Mouse (Mus musculus): ENCODE measurements around the gene Esm1. TPM values are rescaled to one million over a fixed set of nuclear protein-coding genes. Genes with fewer than 3 reads are reported as not detected.
A peak's percentile ranks its signal among the peaks of the same experiment; 100 is the strongest.

Gene Esm1
- total and polyA plus RNA-seq, 2 experiments from 2014 or later: 0.37 to 1.6 TPM

- Histone ChIP-seq H3K4me3 (ENCODE audit: low read length) (no peak overlapping the region), H3K27ac (no peak overlapping the region), H3K4me1 (ENCODE audit: insufficient read depth, low read length) (no peaks in the 10 kb centered on the region), H3K4me2 (ENCODE audit: low read depth, low read length) (no peak overlapping the region), H3K27me3 (ENCODE audit: insufficient read depth, low read length) (no peaks in the 10 kb centered on the region), H3K36me3 (ENCODE audit: insufficient read depth, low read length) (no peaks in the 10 kb centered on the region), H3K9ac (replicated peaks; ENCODE audit: low read length) (no peak overlapping the region), H3K9me3 (ENCODE audit: low read length) (no peaks in the 10 kb centered on the region)
- WGBS: 93% methylated on average over 5 of the region's 5 CpGs
- DNase-seq (ENCODE audit: low spot score) (no peak), ATAC-seq (no peak)
- no peak for TF ChIP-seq CTCF (IDR thresholded peaks at IDR 0.05; ENCODE audit: low read depth)
Observed at GRCm38 (mm10) chr13:113259237-113259636, 49.8 kb downstream of the Esm1 start.

DNA sequence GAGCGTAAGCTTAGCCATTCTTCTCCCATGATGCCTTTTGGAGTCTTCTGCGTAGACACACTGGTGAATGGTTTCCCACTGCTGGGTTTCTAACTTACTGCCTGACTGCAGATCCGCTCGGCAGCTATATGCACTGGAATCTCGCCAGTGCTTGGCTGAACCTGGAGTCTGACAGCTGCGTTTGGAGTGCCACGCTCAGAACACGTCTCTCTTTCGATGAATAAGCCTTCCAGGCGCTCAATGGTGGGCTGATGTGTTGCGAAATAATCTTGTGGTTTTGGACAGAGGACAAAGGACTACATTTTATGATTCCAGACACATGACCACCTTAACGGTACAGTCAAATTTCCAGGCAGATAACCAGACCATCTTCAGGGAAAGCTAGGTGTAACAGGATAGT, 53.4 kb downstream of the Esm1 start:
- no peak overlapping the region for H3K4me2 ChIP-seq (ENCODE audit: low read depth, low read length)
- TF ChIP-seq CTCF (IDR thresholded peaks at IDR 0.05; ENCODE audit: low read depth): no peak
- no peaks in the 10 kb centered on the region for H3K9me3 ChIP-seq (ENCODE audit: low read length)
- no peak overlapping the region for H3K27ac ChIP-seq
- H3K9ac ChIP-seq (replicated peaks; ENCODE audit: low read length): no peak overlapping the region
- DNase-seq (ENCODE audit: low spot score): peak; percentile 77
- peak; percentile 58 for ATAC-seq
- no peaks in the 10 kb centered on the region for H3K4me1 ChIP-seq (ENCODE audit: insufficient read depth, low read length)
- no peaks in the 10 kb centered on the region for H3K36me3 ChIP-seq (ENCODE audit: insufficient read depth, low read length)
- WGBS: 34% methylated on average over 12 of the region's 12 CpGs
- H3K27me3 ChIP-seq (ENCODE audit: insufficient read depth, low read length): no peaks in the 10 kb centered on the region
- no peak overlapping the region for H3K4me3 ChIP-seq (ENCODE audit: low read length)

- Histone ChIP-seq H3K9me3 (ENCODE audit: low read length) (no peaks in the 10 kb centered on the region), H3K4me3 (ENCODE audit: low read length) (no peak overlapping the region), H3K27me3 (ENCODE audit: insufficient read depth, low read length) (no peaks in the 10 kb centered on the region), H3K4me2 (ENCODE audit: low read depth, low read length) (no peak overlapping the region), H3K9ac (replicated peaks; ENCODE audit: low read length) (no peak overlapping the region), H3K36me3 (ENCODE audit: insufficient read depth, low read length) (no peaks in the 10 kb centered on the region), H3K4me1 (ENCODE audit: insufficient read depth, low read length) (no peaks in the 10 kb centered on the region), H3K27ac (no peak overlapping the region)
- DNase-seq (ENCODE audit: low spot score): peak; percentile 87
- WGBS: 20% methylated on average over 13 of the region's 13 CpGs
- TF ChIP-seq CTCF (IDR thresholded peaks at IDR 0.05; ENCODE audit: low read depth): peak; percentile 74
- no peak for ATAC-seq
Observed at GRCm38 (mm10) chr13:113265257-113265656, 55.8 kb downstream of the Esm1 start.

GRCm38 (mm10) chr13:113266495-113266951, 57.1 kb downstream of the Esm1 start:
- no peak overlapping the region for H3K9ac ChIP-seq (replicated peaks; ENCODE audit: low read length)
- H3K9me3 ChIP-seq (ENCODE audit: low read length): no peaks in the 10 kb centered on the region
- TF ChIP-seq CTCF (IDR thresholded peaks at IDR 0.05; ENCODE audit: low read depth): peak; percentile 90
- H3K36me3 ChIP-seq (ENCODE audit: insufficient read depth, low read length): no peaks in the 10 kb centered on the region
- H3K4me3 ChIP-seq (ENCODE audit: low read length): no peak overlapping the region
- ATAC-seq (peak; percentile 48), DNase-seq (ENCODE audit: low spot score) (peak; percentile 90)
- H3K27ac ChIP-seq: no peak overlapping the region
- no peaks in the 10 kb centered on the region for H3K4me1 ChIP-seq (ENCODE audit: insufficient read depth, low read length)
- H3K27me3 ChIP-seq (ENCODE audit: insufficient read depth, low read length): no peaks in the 10 kb centered on the region
- H3K4me2 ChIP-seq (ENCODE audit: low read depth, low read length): no peak overlapping the region; the same call in 1 of the 2 replicates
- WGBS: 32% methylated on average over 9 of the region's 9 CpGs

- WGBS: 68% methylated on average over 3 of the region's 3 CpGs
- no peaks in the 10 kb centered on the region for H3K9me3 ChIP-seq (ENCODE audit: low read length)
- no peak for TF ChIP-seq CTCF (IDR thresholded peaks at IDR 0.05; ENCODE audit: low read depth)
- H3K4me3 ChIP-seq (ENCODE audit: low read length): no peak overlapping the region
- H3K27me3 ChIP-seq (ENCODE audit: insufficient read depth, low read length): no peaks in the 10 kb centered on the region
- H3K9ac ChIP-seq (replicated peaks; ENCODE audit: low read length): no peak overlapping the region
- ATAC-seq (no peak), DNase-seq (ENCODE audit: low spot score) (no peak)
- no peaks in the 10 kb centered on the region for H3K4me1 ChIP-seq (ENCODE audit: insufficient read depth, low read length)
- no peaks in the 10 kb centered on the region for H3K36me3 ChIP-seq (ENCODE audit: insufficient read depth, low read length)
- H3K4me2 ChIP-seq (ENCODE audit: low read depth, low read length): no peak overlapping the region
- no peak overlapping the region for H3K27ac ChIP-seq
Observed at GRCm38 (mm10) chr13:113267204-113267603, 57.7 kb downstream of the Esm1 start.

Other genes starting within 250 kb of the Esm1 start
- 1.3 and 2.7 TPM in 2 replicates for gene Ccno, start 221.9 kb upstream of the Esm1 start, total RNA-seq (2014; rRNA removed)
- gene Ccno, start 221.9 kb upstream of the Esm1 start, polyA plus RNA-seq (2015; fragmentation: Nextera tagmentation; extraction: Ambion mirVana): 1.7 and 1.9 TPM in 2 replicates
- 0.73 and 2.4 TPM in 2 replicates for gene Mcidas, start 215.8 kb upstream of the Esm1 start, total RNA-seq (2014; rRNA removed)
- 0.88 and 0.95 TPM in 2 replicates for gene Mcidas, start 215.8 kb upstream of the Esm1 start, polyA plus RNA-seq (2015; fragmentation: Nextera tagmentation; extraction: Ambion mirVana)
- gene Cdc20b, start 174.5 kb upstream of the Esm1 start, total RNA-seq (2014; rRNA removed): 2.4 and 3.1 TPM in 2 replicates
- gene Cdc20b, start 174.5 kb upstream of the Esm1 start, polyA plus RNA-seq (2015; fragmentation: Nextera tagmentation; extraction: Ambion mirVana): 0.34 and 0.60 TPM in 2 replicates
- gene Gpx8, start 163.2 kb upstream of the Esm1 start, total RNA-seq (2014; rRNA removed): 10.2 and 19.7 TPM in 2 replicates
- gene Gpx8, start 163.2 kb upstream of the Esm1 start, polyA plus RNA-seq (2015; fragmentation: Nextera tagmentation; extraction: Ambion mirVana): 60.4 and 67.0 TPM in 2 replicates
- not detected in 2 replicates for gene Gzma, start 108.7 kb upstream of the Esm1 start, total RNA-seq (2014; rRNA removed)
- not detected in 2 replicates for gene Gzma, start 108.7 kb upstream of the Esm1 start, polyA plus RNA-seq (2015; fragmentation: Nextera tagmentation; extraction: Ambion mirVana)
- gene Gzmk, start 16.2 kb downstream of the Esm1 start, total RNA-seq (2014; rRNA removed): not detected in 2 replicates
- 0.14 TPM in 1 of 2 replicates, not detected in the other for gene Gzmk, start 16.2 kb downstream of the Esm1 start, polyA plus RNA-seq (2015; fragmentation: Nextera tagmentation; extraction: Ambion mirVana)
- 2.3 and 3.0 TPM in 2 replicates for gene BC067074, start 83.5 kb downstream of the Esm1 start, total RNA-seq (2014; rRNA removed)
- 1.1 TPM in 2 replicates for gene BC067074, start 83.5 kb downstream of the Esm1 start, polyA plus RNA-seq (2015; fragmentation: Nextera tagmentation; extraction: Ambion mirVana)

Data from hindbrain, postnatal 0 days (tissue).